ENCODE assay signal across 15 mouse cellular contexts in the genomic region with DNA sequence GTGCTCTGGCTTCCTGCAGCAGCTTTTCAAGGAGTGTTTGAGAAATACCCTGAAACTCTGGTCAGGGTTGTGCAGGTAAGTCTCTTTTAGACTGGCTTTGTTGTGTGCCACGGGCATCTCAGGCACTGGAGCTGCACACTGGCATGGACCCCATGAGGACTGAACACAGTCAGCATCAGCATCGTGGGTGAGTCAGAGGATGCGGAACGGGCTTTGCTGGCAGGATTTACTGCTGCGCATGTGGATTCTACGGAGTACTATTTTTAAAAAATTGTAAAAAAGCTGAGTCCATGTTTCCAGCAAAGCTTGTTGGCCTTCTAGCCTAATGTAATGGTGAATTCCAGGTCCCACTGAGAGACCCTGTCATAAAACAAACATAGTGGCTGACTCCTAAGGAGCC. TPM values are rescaled to one million over a fixed set of nuclear protein-coding genes. Genes with fewer than 3 reads are reported as not detected.
DNase-seq lines count a peak whose midpoint lies in the region.
"Had no signal": no experiment of that assay in that cellular context is flagged by ENCODE, and none has a peak within 500 bp of the region (broad histone marks: within the 10 kb centered on the region; RNA-seq: fewer than 3 reads in every experiment).

No protein-coding gene starts in this region.

- H3K4me1 ChIP-seq in heart, embryonic 10.5 days, result no peaks in the 10 kb centered on the region
- H3K4me1 ChIP-seq: embryonic facial prominence, embryonic 12.5 days; forebrain, embryonic 15.5 days; hindbrain, embryonic 13.5 days; liver, embryonic 15.5 days had no signal

- DNase-seq in heart, embryonic 10.5 days (ENCODE audit: low spot score), result peak; percentile 68
- DNase-seq in heart, postnatal 36 days, result no peak
- peak; percentile 33 for DNase-seq in adrenal gland, postnatal 10 days
- DNase-seq in adrenal gland, postnatal 36 days, result peak; percentile 67 to 71
- DNase-seq in right cerebral cortex, postnatal 10 days (ENCODE audit: low spot score in 2 of 2), result peak; percentile 47 to 60
- no peak for DNase-seq in c-Kit-positive CD71-positive TER-119-positive erythroid progenitor cells, embryonic 14.5 days (ENCODE audit: low spot score)
- DNase-seq in kidney, adult 9 months, result no peak
- DNase-seq: cerebellum, adult 8-10 months; gastrocnemius, postnatal 10 days; heart, adult 2 months; lung, postnatal 10 days had no signal

- no peak overlapping the region for H3K27ac ChIP-seq in heart, embryonic 10.5 days
- H3K27ac ChIP-seq: embryonic facial prominence, embryonic 12.5 days; forebrain, embryonic 15.5 days; heart, adult 2 months; hindbrain, embryonic 13.5 days; liver, embryonic 15.5 days had no signal

- intact Hi-C loops in heart, postnatal 36 days (cut with DNase I), result no loop called here

- no peaks in the 10 kb centered on the region for H3K9me3 ChIP-seq in heart, embryonic 10.5 days
- H3K9me3 ChIP-seq: embryonic facial prominence, embryonic 12.5 days; forebrain, embryonic 15.5 days; hindbrain, embryonic 13.5 days; liver, embryonic 15.5 days had no signal

- H3K4me3 ChIP-seq in heart, embryonic 10.5 days, result no peak overlapping the region
- H3K4me3 ChIP-seq: embryonic facial prominence, embryonic 12.5 days; forebrain, embryonic 15.5 days; heart, adult 2 months; hindbrain, embryonic 13.5 days; liver, embryonic 15.5 days had no signal

- 91% methylated on average over 6 of the region's 6 CpGs for WGBS in heart, embryonic 10.5 days

- no peaks in the 10 kb centered on the region for H3K27me3 ChIP-seq in heart, embryonic 10.5 days (ENCODE audit: insufficient read depth, poor library complexity, severe bottlenecking)
- H3K27me3 ChIP-seq: embryonic facial prominence, embryonic 12.5 days; forebrain, embryonic 15.5 days; hindbrain, embryonic 13.5 days; liver, embryonic 15.5 days had no signal

- H3K36me3 ChIP-seq in heart, embryonic 10.5 days, result peaks cover under 1% of the 10 kb centered on the region; the same call in 1 of the 2 replicates
- H3K36me3 ChIP-seq: embryonic facial prominence, embryonic 12.5 days; forebrain, embryonic 15.5 days; hindbrain, embryonic 13.5 days had no signal

RNA-seq across cellular contexts. Expression of gene Pnpla7, which starts 19.5 kb away (rescaled TPM):
- 7.9 and 9.3 TPM in 2 replicates for polyA plus RNA-seq in heart, embryonic 10.5 days (2016; fragmentation: Nextera tagmentation; extraction: Ambion mirVana)
- 10 to 100 TPM; 33.9 to 35.4 TPM for total RNA-seq in heart, postnatal 36 days (2021)
- 10 to 100 TPM; 37.4 to 43.1 TPM for total RNA-seq in adrenal gland, postnatal 10 days (2021)
- total RNA-seq in adrenal gland, postnatal 36 days (2021), result 10 to 100 TPM; 38.5 to 66.3 TPM

RNA-seq across cellular contexts. Expression of gene Mrpl41, which starts 20.4 kb away (rescaled TPM):
- polyA plus RNA-seq in heart, embryonic 10.5 days (2016; fragmentation: Nextera tagmentation; extraction: Ambion mirVana), result 126 and 132 TPM in 2 replicates
- 10 to 100 TPM; 91.0 to 99.1 TPM for total RNA-seq in heart, postnatal 36 days (2021)
- total RNA-seq in adrenal gland, postnatal 10 days (2021), result 100 to 1,000 TPM in 1 of 2 experiments, 10 to 100 TPM in 1; 95.2 to 101 TPM
- 100 to 1,000 TPM in 1 of 2 experiments, 10 to 100 TPM in 1; 90.9 to 115 TPM for total RNA-seq in adrenal gland, postnatal 36 days (2021)

RNA-seq across cellular contexts. Expression of gene Dph7, which starts 33.1 kb away (rescaled TPM):
- 20.1 and 27.6 TPM in 2 replicates for polyA plus RNA-seq in heart, embryonic 10.5 days (2016; fragmentation: Nextera tagmentation; extraction: Ambion mirVana)
- total RNA-seq in heart, postnatal 36 days (2021), result 1 to 10 TPM; 5.1 to 6.1 TPM
- 10 to 100 TPM in 1 of 2 experiments, 1 to 10 TPM in 1; 10.0 to 16.0 TPM for total RNA-seq in adrenal gland, postnatal 10 days (2021)
- 10 to 100 TPM in 1 of 2 experiments, 1 to 10 TPM in 1; 4.6 to 13.2 TPM for total RNA-seq in adrenal gland, postnatal 36 days (2021)

RNA-seq across cellular contexts. Expression of gene Zmynd19, which starts 45.7 kb away (rescaled TPM):
- 16.8 and 20.8 TPM in 2 replicates for polyA plus RNA-seq in heart, embryonic 10.5 days (2016; fragmentation: Nextera tagmentation; extraction: Ambion mirVana)
- total RNA-seq in heart, postnatal 36 days (2021), result 10 to 100 TPM; 16.1 to 18.4 TPM
- 10 to 100 TPM; 24.6 to 28.0 TPM for total RNA-seq in adrenal gland, postnatal 10 days (2021)
- total RNA-seq in adrenal gland, postnatal 36 days (2021), result 10 to 100 TPM; 25.2 to 29.5 TPM

RNA-seq across cellular contexts. Expression of gene Nsmf, which starts 58.8 kb away (rescaled TPM):
- 52.2 and 53.2 TPM in 2 replicates for polyA plus RNA-seq in heart, embryonic 10.5 days (2016; fragmentation: Nextera tagmentation; extraction: Ambion mirVana)
- 10 to 100 TPM; 14.4 to 16.3 TPM for total RNA-seq in heart, postnatal 36 days (2021)
- 10 to 100 TPM; 53.4 to 68.3 TPM for total RNA-seq in adrenal gland, postnatal 10 days (2021)
- total RNA-seq in adrenal gland, postnatal 36 days (2021), result 10 to 100 TPM; 32.8 to 56.4 TPM

Comparison
In these comparisons a context has a peak if more than half of its experiments do, and no peak if none do; other contexts are left out.
1. DNase-seq: peak in heart, embryonic 10.5 days (single experiment), adrenal gland, postnatal 10 days (single experiment), adrenal gland, postnatal 36 days (2 of 2) and right cerebral cortex, postnatal 10 days (2 of 2); none in heart, postnatal 36 days (0 of 2), c-Kit-positive CD71-positive TER-119-positive erythroid progenitor cells, embryonic 14.5 days (single experiment) and kidney, adult 9 months (single experiment).